Mouse (Mus musculus) embryo, embryonic 11.5 days (tissue): Measurements from ENCODE around the gene Casz1.

Experiments used
- DNase-seq: peaks from one replicate; pipeline ENCODE4 v3.0.0-alpha.2; 2012; ENCODE audit warnings: low read depth, low spot score

Casz1 gene

DNA sequence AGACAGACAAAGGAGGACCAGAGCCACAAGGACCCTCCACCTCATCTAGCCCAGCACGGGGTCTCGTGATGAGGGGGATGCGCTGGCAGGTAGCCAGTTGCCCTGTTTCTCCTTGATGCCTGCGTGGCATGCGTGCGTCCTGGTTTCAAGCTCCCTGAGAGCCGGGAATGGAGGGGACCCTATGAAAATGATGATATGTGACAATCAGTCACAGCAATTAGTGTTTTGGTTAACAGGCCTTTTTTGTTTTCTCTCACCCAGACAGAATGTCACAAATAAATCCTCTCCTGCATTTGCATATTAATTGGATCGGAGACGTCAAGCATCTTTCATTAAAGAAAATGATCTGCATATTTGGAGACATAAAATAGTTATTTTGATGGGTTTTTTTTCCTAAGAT lies 71.9 kb downstream of the Casz1 start:
- no peak for DNase-seq

DNA sequence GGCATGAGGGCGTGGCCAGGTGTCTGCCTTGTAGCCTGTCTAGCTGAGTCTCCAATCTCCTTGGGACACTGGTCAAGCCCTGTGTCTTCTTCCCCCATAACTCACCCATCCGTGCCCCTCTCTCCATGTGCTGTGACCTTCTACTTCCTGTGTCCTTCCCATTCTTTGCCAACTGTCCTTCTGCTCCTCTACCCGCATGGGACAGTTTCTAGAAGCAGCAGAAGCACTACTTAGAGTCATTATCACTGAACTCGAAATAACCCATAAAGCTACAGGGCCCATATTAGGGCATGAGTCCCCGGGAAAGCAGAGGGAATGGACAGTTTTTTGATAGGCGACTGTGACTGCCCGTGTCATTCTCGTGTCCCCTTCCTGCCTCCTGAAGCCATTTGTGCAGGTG lies 72.6 kb downstream of the Casz1 start:
- DNase-seq = no peak

DNA sequence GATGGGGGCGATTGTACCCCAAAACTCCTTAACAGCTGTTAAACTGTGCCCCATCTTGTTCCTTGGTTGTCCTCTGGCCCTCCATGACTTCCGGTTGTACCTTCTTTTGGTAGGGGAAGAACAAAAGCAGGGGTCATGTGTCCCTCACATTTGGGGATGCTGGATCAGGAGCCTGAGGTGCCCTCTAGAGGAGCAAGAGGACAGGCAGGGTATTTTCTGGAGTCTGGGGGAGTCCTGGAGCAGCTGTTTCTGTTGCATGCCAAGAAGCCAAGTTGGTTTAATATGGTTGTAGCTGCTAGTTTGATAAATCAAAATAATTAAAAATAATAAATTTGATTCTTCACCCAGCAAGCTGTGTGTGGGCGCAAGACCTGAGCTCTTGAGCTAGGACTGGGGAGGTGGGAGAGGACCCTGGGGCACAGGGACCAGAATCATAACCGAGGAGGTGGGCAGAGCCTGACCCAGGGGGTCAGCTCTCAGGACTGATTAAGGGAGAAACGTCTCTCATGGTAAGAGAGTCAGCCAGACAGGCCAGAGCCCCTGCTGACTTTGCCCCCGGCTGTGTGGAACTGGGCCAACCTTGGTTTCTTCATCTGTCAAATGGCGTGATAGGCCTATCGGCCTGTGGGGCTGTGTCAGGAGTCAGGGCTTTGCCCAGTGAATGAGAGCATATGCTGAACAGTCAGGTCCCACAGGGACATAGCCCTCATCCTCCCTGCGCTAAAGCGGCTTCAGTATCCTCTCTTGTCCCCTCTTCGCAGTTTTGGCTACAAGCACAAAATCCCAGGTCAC lies 74.2 kb downstream of the Casz1 start:
- no peak for DNase-seq

DNA sequence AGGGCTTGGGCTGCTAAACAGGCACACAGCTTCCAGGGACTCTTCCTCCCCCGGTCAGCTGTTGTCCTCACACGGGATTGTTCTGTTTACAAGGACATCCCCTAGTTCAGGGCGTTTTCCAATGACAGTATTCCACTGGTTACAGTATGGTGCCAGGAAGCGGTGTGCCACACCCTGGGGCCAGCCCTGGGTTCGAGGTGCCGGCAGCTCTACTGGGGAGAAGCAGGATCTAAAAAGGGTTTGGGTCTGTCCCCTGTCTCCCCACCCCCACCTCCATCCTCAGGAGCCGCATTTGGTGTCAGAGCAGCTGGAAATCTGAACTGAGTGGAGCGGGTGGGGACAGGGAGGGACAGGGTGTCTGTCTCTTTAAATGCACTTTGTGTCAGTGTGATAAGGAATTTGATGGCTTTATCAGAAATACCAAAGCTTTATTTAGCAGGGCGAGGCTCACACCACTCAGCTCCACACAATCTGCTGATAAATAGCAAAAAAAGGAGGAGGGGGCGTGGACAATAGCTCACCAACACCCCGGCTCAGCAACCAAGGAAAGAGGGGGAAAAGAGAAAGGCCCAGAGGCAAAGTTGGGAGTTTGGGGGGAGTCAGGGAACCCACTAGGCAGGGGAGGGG lies 74.9 kb downstream of the Casz1 start:
- no peak for DNase-seq

DNA sequence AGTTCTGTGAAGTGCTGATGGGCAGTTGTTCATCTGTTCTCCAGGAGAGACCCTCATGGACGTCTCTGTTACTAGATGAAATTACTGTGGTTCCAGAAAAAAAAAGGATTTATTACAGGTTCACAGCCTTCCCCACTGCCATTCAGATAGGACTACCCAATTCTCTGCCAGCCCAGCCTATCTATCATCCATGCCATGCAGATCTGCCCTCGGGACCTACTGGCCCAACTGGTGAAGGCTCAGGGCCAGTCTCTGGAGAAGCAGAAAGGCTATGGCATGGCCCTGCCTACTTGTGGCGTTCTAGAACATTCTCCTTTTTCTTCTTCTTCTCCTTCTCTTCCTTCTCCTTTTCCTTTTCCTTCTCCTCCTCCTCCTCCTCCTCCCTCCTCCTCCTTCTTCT lies 75.4 kb downstream of the Casz1 start:
- no peak for DNase-seq

DNA sequence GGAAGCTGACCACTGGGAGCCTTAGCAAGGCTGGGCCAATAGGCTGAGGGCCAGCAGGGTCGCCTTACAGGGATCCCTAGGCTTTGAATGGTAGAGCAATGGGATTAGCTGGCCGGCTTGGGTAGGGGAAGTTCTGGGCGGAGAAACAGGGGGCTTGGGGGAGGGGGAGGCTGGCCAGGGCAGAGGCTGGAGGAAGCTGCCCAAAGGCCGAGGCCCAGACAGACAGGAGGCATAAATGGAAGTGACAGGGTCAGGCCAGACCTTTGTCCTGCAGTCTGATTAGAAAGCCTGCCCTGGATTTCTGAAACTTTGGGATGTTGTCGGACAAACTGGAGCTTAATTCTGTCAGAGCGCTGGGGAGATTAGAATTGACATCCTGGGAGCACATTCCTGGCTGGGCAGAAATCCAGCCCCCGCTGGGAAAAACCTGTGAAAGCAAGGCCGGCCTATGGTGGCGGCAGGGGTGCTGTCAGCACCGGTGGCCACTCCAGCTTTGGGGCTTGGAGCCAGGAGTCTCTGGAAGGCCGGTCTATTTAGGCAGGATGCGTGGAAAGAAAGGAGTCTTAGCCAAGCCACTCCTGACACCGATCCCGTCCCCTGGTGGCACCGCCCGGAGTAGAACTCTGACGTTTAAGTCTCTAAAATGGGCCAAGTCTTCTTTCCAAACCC lies 76.9 kb downstream of the Casz1 start:
- DNase-seq = no peak

DNA sequence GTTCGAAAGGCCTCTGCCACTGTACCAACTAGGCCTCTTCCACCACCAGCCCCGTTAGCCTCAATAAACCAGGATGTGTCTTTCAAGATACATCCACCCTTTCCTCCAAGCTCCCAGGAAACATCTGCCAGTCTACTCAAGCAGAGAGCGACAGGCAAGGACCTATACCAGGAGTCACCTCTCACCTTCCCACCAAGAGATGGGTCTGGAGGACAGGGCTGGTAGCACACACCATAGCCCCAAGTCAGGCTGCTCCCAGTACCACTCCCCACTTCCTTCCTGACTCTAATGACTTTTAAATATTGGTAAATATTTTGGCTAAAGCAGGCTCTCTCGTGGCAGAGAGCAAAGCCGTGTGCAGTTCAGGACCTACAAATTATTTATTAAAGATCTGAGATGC lies 77.6 kb downstream of the Casz1 start:
- no peak for DNase-seq

DNA sequence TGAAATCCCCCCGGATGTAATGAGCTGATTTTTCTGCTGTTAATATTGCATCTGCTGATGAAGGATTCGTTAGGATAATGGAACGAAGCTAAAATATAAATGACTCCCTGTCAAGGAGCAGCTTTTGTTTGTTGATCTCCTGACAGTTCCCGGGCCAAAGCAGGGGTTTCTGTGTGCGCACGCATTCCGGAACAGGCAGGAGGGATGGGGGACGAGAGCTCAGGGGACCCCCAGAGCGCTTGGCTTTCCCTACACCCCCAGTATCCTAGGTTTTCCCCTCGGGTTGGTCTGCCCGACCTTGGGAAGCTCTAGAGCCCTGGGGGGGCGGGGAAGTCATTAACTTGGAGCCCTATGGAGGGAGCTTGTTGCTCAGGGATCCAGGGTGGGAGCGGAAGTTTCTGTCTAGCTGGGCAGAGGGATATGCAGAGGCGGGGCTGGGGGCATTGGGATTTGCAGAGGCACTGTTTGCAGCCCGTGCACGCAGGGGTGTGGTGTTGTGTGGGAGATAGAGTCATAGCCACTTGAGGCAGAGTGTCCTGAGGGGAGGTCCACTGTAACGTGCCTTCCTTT lies 78.2 kb downstream of the Casz1 start:
- DNase-seq = no peak

DNA sequence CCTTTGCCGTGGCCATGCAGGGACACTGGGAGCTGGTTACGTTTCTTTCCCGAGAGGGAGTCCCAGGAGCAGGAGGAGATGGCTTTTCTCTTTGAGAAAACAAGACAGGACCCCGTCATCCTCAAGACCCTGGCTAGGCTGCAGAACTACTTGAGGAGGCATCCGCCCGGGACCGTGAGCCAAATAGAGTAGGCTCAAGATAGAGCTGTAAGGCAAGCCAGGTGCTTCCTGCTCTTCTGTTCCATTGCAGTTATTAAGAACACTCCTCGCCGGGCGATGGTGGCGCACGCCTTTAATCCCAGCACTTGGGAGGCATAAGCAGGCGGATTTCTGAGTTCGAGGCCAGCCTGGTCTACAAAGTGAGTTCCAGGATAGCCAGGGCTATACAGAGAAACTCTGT lies 80.4 kb downstream of the Casz1 start:
- no peak for DNase-seq

DNA sequence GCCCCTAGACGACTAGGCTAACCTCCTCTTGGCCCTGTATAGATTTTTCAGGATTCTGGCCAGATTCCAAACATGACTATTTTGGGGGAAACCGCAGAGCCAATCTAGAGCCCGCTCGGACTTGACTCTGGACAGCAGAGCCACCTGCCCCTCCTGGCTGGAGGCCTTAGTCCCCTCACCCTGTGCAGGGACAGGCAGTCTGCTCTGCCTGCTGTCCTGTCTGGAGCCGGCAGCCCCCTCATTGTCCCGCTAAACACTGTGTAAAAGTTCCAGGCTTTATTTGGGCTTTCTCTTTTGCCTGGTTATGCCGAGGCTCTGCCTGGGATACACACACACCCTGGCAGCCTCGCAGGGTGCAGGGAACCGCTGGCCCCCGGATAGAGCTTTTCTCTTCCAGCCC lies 81.2 kb downstream of the Casz1 start:
- DNase-seq = no peak

DNA sequence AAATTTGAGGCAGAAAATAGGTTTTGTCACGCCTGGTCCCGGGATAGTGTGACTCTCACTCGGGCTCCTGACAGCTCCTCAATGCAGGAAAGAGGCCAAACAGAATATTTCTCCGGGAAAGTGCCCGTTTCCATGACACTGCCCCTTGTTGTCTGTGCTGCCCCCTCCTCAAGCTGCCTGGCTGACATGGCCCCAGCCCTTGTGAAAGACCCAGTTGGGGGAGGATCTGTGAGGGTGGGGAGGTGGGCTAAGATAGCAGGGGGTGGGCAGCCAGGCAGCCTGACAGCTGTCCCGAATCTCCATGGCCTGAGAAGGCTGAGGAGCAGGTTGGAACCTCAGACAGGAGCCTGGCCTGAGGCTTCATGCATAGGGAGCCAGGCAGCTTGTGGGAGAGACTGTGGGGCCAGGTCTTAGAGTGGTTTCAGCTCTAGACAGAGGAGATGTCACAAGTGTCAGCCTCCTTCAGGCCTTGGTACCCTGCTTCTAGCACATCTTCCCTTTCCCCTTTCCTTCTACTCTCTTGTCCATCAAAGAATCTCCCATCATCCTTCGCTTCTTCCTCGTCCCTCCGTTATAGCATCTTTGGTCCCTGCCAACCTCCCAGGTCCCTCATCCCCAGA lies 81.8 kb downstream of the Casz1 start:
- DNase-seq = no peak

DNA sequence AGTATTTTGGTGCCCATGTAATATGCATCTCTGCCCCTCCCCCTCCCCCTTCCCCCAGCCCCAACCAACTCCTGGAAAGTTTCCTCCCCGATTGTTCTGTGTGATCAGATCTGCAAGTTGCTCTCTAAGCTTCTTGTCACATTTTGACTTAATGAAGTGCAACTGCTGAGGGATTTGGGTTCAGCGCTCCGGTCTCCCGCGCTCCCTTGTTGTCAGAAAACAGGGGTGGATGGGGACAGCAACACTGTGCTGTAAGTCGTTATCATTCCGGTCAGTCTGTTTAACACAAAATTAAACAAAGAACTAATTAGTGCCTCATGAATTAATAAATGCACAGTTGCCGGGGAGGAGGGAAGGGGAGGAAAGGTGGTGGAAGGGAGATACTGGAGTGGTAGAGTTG lies 84.0 kb downstream of the Casz1 start:
- DNase-seq = no peak

DNA sequence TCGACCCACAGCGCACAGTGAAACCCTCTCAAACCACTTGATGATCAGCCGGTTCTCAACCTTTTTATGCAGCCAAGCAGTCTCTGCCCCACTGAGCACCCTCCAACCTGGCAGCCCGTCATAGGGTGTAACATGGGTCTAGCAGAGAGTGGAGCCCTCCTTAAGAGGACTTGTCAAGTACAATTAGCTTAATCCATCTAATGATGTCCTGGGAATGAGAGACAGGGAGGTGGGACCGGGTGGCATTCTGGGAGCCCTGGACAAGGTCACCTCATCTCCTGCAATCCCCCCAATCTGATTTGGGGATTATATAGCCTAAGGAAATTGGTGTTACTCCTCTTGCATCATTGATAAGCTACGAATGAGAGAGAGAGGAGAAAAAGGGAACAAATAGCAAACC lies 84.8 kb downstream of the Casz1 start:
- DNase-seq = no peak

DNA sequence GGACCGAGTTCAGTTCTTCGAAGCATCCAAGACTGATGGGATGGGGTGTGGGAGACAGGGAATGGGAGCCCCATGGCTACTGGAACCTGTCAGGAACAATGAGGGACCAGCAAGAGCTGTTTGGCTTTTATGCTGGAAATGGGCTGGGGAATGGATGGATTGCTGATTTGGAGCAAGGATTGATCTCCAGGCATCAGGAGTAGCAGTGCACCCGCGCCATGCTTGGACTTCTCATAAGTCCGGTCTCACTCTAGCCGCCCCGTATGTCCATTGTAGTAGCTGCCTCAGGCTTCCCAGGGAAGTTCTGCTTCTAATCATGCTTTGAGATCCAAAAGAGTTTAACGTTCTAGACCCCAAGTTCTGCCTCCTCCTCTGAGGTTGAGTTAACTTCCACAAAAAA lies 86.2 kb downstream of the Casz1 start:
- no peak for DNase-seq

DNA sequence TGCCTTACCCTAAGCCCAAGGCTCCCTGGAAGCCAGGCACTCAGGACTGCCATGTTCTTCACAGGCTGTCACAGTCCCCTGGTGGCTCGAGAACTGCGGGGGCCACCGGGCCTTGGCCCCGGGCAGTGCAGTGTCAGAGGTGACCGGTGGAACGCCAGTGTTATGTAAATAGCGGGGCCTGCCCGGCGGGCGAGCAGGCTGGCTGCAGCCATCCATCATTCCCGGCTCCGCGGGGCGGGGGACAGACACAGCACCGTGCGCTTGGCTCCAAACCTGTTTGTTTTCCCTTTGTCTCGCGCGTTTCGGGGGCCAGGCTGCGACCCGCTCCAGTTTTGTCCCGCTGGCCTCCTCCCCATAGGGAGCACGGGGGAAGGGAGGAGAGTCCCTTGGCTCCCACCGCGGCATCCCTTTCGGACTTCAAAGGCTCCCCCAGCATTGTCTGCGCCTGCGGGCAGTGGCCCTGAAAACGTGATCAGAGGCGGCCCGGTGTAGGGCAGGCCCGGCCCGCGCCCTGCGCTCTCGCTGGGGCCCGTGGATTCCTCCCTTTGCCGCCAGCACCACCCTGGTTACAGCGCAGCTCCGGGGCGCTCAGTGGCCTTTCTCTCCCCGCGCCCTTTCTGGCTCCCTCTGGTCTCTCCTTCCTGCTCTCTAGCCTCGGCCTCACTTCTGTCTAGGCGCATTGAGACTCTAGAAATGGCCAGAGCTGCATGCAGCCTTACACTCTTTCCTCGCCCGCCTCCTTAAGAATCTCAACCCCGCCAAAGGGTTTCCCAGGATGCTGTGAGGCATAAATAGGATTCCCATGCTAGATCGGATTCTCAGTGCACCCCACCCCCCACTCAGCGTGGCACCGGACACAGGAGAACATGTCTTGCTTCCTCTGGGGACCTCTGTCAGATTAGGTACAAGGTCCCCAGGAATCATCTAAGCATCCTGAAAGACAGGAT lies 86.9 kb downstream of the Casz1 start:
- DNase-seq = no peak

DNA sequence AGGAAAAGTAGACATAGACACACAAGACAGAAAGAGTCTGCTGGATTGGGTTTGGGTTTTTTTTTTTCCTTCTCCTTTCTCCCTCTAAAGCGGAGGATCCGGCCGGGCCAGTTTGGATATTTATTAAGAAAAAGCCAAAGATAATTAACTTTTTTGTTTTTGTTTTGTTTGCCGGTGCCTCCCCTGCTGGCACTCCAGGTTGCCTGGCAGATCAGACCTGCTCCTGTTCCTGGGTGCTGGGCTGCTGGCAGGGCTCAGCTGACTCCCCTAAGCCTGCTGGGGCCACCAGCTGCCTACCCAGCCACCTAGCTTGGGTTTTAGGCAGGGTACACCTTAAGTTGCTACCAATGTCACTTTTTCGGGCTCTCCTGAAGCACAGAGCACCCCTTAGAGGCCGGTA lies 91.9 kb downstream of the Casz1 start:
- no peak for DNase-seq

DNA sequence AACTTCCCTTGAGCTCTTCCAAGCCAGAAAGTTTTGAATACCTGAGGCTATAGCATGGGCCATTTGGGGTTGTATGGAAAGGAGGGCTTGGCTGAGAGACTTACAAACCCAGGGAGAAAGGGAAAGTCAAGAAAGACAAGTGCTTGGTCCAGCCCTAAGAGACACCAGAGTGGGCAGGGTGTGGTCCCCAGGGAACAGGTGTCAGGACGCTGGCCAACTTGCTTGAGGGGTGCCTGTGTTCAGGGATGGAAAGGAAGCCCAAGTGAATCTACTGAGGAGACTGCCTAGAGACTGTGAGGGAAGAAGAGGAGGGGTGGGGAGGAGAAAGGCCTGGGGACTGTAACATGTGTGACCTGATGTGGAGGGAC lies 95.7 kb downstream of the Casz1 start:
- no peak for DNase-seq

DNA sequence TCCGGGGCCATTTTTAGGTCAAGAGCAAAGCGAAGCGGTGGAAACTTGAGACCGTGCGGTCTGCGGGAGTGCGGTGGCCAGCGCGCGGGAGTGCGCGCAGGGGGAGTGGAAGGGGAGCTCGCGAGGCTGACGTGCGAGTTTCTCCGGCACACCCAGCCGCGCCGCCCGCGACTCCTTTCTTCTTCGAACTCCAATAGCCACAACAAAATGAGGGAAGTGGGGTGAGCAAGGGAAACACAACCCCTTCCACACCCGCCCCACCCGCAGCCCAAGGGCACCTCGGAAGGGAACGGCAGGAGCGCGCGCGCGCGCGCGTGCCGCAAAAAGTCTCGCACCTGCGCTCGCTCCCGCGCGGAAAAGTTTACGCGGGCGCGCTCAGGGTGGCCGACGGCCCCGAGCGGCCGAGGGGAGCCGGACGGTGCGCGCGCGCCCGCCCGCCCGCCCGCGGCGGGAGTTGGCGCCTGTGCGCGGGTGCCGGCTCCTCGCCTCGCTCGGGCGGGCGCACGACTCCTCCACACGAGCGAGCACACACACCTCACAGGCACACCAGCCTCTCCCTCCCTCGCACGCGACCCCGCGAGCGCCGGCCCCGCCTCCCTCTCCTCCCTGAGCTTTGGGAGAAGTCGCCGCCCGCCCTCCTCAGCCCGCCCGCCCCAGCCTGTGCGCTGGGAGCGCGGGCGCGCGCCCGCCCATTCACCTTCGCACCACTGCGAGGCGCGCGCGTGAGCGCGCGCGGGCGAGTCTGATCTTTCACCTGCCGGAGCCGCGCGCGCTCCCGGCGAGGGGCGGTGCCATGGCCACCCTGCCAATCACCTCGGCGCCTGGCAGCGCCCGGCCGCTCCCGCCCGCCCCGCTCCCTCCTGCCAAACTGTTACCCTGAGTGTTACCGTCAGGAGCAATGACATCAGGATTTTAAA lies 96.3 kb downstream of the Casz1 start:
- DNase-seq = peak; percentile 65

DNA sequence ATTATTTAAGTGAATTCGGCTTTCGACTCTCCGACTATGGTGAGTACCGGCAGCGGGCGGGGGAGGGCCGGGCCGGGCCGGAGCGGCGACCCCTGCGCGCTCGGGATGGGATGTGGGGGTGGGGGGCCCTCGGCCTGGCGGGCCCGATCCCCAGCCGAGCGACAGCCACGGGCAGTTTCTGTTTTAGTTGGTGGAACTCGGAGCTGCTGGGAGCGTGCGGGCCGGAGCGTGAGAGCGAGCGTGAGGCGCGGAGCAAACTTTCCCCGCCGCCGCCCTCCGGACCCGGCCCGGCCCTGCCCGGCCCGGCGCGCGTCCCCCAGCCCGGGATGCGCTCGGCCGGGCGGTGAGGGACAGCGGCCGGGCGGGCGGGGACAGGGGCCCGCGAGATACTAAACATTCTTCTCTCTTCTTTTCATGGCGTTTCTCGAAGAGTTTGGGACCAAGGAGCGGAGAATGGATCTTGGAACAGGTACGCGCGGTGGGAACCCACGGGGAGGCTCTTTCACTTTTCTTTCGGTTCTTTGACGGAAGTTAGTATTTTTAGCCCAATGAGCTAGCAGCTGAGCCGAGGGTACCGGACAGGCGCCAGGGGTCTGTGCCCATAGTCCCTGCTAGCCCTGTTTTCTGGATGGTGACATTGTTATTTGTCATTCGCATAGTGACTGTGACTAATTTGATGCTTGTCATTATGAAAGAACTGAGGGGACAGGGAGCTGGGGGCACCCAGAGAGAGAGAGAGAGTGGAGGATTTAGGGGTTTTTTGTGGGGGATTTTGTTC lies 97.2 kb downstream of the Casz1 start:
- no peak for DNase-seq
